16 mouse cellular contexts compared by ENCODE assay signal in genomic region chr8:45755482-45755881, GRCm38 (mm10).
DNase-seq lines count a peak whose midpoint lies in the region; ATAC-seq lines count a peak whose summit lies in the region.
"Had no signal": no experiment of that assay in that cellular context is flagged by ENCODE, and none has a peak within 500 bp of the region (broad histone marks: within the 10 kb centered on the region; RNA-seq: fewer than 3 reads in every experiment).

No protein-coding gene starts in this region.

- H3K27ac ChIP-seq in hindbrain, embryonic 15.5 days (replicated peaks) = no peak overlapping the region
- no peak overlapping the region for H3K27ac ChIP-seq in hindbrain, embryonic 11.5 days (ENCODE audit: low read depth, low read length)
- 0 out of 2 replicates have a peak overlapping the region, but pooled peaks have one; percentile 23 for H3K27ac ChIP-seq in neural tube, embryonic 13.5 days (replicated peaks)

- no peak overlapping the region for H3K4me3 ChIP-seq in hindbrain, embryonic 15.5 days
- no peak overlapping the region for H3K4me3 ChIP-seq in hindbrain, embryonic 11.5 days (ENCODE audit: low read depth, low read length)
- no peak overlapping the region for H3K4me3 ChIP-seq in neural tube, embryonic 13.5 days

- H3K9ac ChIP-seq in hindbrain, embryonic 15.5 days = no peak overlapping the region
- no peak overlapping the region for H3K9ac ChIP-seq in hindbrain, embryonic 11.5 days (ENCODE audit: low read depth, low read length)
- H3K9ac ChIP-seq in neural tube, embryonic 13.5 days = no peak overlapping the region

- peak; percentile 30 for DNase-seq in cerebellum, postnatal 10 days
- DNase-seq in cerebellum, postnatal 14 days = no peak
- no peak for DNase-seq in hindbrain, embryonic 11.5 days (ENCODE audit: low spot score)
- no peak for DNase-seq in neural tube, embryonic 10.5 days (ENCODE audit: extremely low spot score, low spot score)
- no peak for DNase-seq in layer of hippocampus, adult 11-12 months (ENCODE audit: low spot score)
- DNase-seq in urinary bladder, postnatal 10 days (ENCODE audit: low spot score) = no peak
- DNase-seq: cerebellum, postnatal 25 days; kidney, adult 2 months; layer of hippocampus, adult 9-11 months; liver; lung, adult 18-20 months; lung, postnatal 36 days; retina, postnatal 1 day; thymus, adult 18-20 months had no signal

- 61% methylated on average over 9 of the region's 9 CpGs for WGBS in hindbrain, embryonic 15.5 days
- whole genome bisulfite sequencing in hindbrain, embryonic 11.5 days = 83% methylated on average over 9 of the region's 9 CpGs
- WGBS in neural tube, embryonic 13.5 days = 56% methylated on average over 9 of the region's 9 CpGs

- ATAC-seq in hindbrain, embryonic 15.5 days (ENCODE audit: low FRiP score, low read depth) = 0 out of 2 replicates have a peak, but pooled peaks have one; percentile 42
- ATAC-seq in hindbrain, embryonic 11.5 days (ENCODE audit: low FRiP score) = no peak
- ATAC-seq in neural tube, embryonic 13.5 days (ENCODE audit: low read depth) = no peak

- no peaks in the 10 kb centered on the region for H3K27me3 ChIP-seq in hindbrain, embryonic 15.5 days
- no peaks in the 10 kb centered on the region for H3K27me3 ChIP-seq in hindbrain, embryonic 11.5 days (ENCODE audit: control insufficient read depth, insufficient read depth, low read length)
- H3K27me3 ChIP-seq in neural tube, embryonic 13.5 days = no peaks in the 10 kb centered on the region

- no peaks in the 10 kb centered on the region for H3K9me3 ChIP-seq in hindbrain, embryonic 15.5 days
- no peaks in the 10 kb centered on the region for H3K9me3 ChIP-seq in hindbrain, embryonic 11.5 days (ENCODE audit: control insufficient read depth, low read length)
- no peaks in the 10 kb centered on the region for H3K9me3 ChIP-seq in neural tube, embryonic 13.5 days

- no peaks in the 10 kb centered on the region; the same call in 1 of the 2 replicates for H3K4me1 ChIP-seq in hindbrain, embryonic 15.5 days (replicated peaks)
- H3K4me1 ChIP-seq in hindbrain, embryonic 11.5 days (replicated peaks; ENCODE audit: control insufficient read depth, insufficient read depth, low read length) = no peaks in the 10 kb centered on the region
- H3K4me1 ChIP-seq in neural tube, embryonic 13.5 days (replicated peaks) = peaks cover 13% of the 10 kb centered on the region

- no peak overlapping the region for H3K4me2 ChIP-seq in hindbrain, embryonic 15.5 days
- H3K4me2 ChIP-seq in hindbrain, embryonic 11.5 days (replicated peaks; ENCODE audit: low read depth, low read length) = no peak overlapping the region
- no peak overlapping the region for H3K4me2 ChIP-seq in neural tube, embryonic 13.5 days

- H3K36me3 ChIP-seq in hindbrain, embryonic 15.5 days = peaks cover 3% of the 10 kb centered on the region; the same call in 1 of the 2 replicates
- no peaks in the 10 kb centered on the region for H3K36me3 ChIP-seq in hindbrain, embryonic 11.5 days (ENCODE audit: control insufficient read depth, insufficient read depth, low read length)
- peaks cover 10% of the 10 kb centered on the region for H3K36me3 ChIP-seq in neural tube, embryonic 13.5 days

Comparison
In these comparisons a context has a peak if more than half of its experiments do, and no peak if none do; other contexts are left out.
1. DNase-seq: peak in cerebellum, postnatal 10 days (2 of 2); none in cerebellum, postnatal 14 days (0 of 2), hindbrain, embryonic 11.5 days (single experiment), neural tube, embryonic 10.5 days (single experiment), layer of hippocampus, adult 11-12 months (single experiment) and urinary bladder, postnatal 10 days (single experiment).